ENCODE assay signal across 16 mouse cellular contexts in genomic region chr3:32644751-32645150, GRCm38 (mm10).
"Had no signal": no experiment of that assay in that cellular context is flagged by ENCODE, and none has a peak within 500 bp of the region (broad histone marks: within the 10 kb centered on the region; RNA-seq: fewer than 3 reads in every experiment).

No protein-coding gene starts in this region.

- DNase-seq: heart, postnatal 10 days; heart, postnatal 14 days; heart, postnatal 36 days; heart, postnatal 4 days; kidney, adult 11 months; kidney, adult 18-20 months; kidney, adult 2 months; kidney, adult 8-10 months; kidney, adult 9 months; kidney, postnatal 10 days; kidney, postnatal 14 days; kidney, postnatal 25 days; kidney, postnatal 36 days; kidney, postnatal 4 days; layer of hippocampus, adult 9-11 months; layer of hippocampus, postnatal 36 days had no signal
